Mouse (Mus musculus) right cerebral cortex, postnatal 25 days (tissue): ENCODE results near the gene Ankrd6.

Experiments
- DNase-seq: peaks from one replicate; pipeline ENCODE4 v3.0.0; 2022

The Ankrd6 gene

DNA sequence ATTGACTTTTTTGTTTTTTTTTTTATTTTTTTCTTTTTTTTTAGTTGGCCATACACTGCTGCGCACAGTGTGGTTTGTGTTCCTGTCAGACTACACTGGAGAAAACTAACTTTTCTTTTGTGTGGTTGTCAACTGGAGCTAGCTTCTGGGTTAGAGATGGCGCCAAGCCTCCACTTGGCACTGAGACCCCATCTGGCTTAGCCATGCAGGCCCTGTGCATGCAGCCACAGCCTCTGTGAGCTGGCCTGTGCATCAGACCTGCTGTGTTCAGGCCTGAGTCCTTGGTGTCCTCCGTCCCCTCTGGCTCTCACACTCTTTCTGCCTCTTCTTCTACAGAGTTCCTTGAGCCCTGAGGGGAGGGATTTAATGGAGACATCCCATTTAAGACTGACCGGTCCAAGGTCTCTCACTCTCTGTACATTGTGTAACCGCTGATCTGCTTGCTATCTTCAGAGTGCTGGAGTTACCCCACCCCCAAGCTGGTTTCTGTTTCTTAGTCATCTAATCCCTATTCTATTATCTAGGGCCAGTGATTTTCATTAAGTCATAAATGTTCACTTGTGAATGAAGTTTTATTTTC is 96.9 kb downstream of the Ankrd6 start:
- DNase-seq: no peak

DNA sequence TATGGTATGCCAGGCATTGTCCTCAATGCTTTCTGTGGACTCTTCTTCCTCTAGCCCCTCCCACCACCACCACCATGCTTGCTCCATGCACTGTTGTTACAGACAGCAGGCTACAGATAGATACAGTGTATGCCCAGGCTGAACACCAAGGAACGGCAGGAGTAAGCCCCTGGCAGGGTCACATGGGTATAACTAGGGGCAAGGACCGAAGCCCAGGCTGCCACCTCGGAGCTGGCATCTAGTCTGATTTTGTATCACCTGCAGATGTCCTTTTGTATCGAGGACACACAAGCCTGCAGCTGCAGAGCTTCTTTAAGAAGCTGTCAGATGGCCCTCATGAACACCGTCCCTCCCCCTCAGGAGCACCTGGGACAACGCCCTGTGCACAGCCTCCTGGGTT is 97.8 kb downstream of the Ankrd6 start:
- no peak for DNase-seq

DNA sequence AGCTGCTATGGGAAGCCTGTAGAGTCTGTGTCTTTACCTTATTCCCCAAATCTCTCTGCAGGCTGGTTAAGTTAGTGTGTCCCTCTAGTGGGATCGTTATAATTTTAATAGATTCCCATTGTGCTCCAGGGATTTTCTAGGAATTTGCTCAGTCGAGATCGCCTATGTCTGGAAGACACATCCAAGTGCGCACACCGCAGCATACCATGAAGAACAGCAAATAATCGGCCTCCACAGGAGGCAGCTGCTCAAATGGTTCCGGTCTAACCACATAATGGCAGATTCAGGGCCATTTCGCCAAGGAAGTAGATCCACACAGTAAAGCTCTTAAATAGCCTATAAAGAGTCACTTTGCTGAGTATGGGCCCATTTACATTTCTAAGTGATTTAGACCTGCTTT is 98.3 kb downstream of the Ankrd6 start:
- DNase-seq: no peak

DNA sequence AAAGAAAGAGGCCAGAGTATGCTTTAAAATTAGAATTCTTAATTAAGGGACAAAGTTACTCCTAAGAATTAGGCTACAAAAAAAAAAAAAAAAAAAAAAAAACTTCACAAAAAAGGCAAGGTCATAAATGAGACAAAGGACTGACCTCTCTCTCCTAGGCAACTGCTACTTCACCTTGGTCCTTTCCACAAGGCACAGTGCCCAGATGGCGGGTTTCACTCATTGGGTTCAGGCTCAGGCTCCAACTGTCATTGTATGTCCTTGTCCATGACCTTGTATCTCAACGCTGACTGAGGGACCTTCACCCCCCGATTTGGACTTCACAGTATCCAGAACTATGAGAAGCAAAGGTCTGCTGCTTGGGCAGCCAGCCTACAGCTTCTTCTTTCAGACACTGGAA is 112.2 kb downstream of the Ankrd6 start:
- DNase-seq: no peak

DNA sequence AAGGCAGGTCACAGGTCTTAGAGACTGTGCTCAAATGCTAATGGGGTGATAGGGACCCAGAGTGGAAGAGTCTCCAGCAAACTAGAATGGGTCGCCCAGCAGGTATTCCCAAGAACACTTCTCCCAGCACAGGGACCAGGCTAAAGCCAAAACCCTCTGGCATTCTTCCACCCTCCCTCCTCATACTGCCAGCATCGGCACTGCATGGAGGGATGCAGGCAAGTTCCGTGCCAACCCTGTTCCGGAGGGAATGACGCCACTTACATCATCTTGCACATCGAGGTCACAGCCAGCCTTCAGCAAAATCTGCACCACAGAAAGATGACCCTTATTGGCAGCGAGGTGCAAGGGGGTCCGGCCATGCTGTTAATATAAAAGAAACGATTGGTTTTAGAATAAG is 114.6 kb downstream of the Ankrd6 start:
- DNase-seq: no peak

DNA sequence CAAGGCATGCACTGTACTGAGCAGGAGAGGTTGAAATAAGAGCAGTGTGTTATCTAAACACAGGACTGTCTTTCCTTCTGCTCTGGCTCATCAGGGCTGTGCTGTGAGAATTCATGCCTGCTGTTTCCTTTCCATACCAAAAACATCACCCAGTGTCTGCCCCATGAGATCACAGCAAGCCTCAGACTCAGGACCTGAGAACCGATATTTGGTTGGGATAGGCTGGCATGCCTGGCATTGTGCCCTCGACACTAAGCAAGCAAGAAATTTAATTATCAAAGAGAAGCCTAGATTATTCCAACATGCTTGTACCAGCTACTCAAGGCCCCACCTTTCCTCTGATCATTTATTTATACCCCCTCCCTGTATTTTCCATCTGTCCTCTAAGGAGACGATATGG is 116.1 kb downstream of the Ankrd6 start:
- DNase-seq: no peak

DNA sequence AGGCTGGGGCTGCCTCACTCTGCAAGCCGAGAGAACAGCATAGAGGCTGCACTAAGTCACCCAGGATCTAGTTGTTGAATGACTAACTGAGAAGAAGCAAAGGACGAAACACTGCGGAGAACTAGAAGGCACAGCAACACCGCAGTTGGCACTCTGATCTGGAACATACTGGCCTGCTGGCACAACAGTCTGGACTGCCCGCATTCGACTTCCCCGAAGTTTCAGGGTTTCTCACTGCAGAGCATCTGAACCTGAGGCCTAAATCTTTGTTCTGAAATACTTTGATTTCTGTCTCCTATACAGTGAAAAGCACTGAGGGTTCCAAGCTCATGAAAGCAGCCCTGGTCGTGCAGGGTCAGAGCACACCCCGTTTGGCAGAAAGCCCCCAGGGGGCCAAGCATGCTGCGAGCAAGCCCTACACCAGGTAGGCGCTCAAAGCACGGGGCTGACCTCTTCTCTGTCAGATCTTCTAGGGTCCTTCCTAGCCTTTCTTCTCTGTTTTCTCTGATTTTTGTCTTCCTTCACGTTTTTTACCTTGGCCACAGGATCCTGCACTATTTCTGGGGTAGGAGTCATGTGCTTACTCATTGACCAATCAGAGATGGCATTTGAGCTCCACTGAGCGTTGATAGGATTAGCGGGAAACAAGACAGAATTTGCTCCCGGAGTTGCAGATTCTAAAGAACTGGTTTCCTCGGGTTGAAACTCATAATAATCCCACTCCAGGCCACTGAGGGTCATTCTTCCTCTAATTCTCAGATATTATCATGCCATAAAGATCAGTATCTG is 117.0 kb downstream of the Ankrd6 start:
- DNase-seq: no peak

DNA sequence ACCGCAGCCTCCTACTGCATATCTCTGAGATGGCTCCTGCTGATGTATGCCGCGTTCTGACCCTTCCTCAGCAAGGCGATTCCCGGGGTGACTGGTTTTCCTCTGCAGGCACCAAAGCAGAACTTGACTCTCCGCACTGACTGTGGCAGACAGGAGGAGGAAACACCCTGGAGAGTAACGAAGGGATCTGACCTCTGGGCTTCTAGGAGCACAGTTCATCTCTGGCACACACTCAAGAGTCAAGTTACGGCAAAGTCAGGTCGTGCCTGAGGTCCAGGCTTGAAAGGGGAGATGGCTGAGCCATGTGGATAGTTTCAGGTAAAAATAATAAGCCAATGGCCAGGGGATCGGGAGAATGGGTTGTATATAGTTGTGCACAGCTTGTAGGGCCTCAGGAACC is 121.3 kb downstream of the Ankrd6 start:
- DNase-seq: no peak

DNA sequence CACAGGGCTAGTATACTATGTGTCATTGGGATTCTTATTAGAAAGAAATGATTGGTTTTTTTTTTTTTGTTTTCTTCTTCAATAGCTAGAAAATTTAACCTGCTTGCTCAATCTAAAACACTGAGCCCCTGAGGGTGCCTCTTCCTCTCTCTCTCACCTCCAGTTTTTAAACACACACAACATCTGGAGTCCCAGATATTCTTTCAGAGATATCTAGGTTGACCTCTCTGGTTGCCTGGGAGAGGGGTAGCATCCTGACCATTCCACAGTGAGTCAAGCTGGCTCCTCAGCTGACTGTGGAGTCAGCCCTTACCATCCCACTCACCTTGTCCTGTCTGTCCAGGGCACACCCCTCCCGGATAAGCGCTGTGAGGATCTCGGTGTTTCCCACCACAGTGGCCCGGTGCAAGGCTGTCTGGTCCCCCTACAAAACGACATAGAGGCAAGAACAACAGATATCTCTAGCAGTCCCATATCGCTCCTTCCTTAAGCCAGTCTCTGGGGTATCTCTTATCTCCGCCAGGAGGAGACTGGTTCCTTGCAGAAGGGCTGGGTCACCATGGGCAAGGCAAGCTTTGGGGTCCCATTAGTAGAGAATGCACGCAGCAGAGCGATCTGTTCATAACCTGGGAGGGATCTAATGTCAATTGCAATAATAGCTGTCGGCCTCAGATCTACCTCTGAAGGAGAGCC is 122.1 kb downstream of the Ankrd6 start:
- no peak for DNase-seq

DNA sequence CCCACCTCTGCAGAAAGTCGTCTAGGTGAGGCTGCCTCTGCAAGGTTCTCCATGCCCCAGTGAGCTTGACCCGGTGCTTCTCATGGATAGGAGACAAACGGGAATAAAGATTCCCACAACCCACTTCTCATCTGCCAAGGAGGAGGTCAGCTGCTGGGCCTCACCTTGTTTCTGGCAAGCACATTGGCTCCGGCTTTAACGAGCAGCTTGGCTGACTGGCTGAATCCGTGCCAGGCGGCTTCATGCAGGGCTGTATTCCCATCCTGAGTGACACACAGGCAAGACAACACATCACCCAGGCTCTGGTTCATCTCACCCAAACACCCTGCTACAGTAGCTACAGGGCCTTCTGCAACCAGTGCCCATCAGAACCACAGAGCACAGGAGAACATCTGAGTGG is 123.7 kb downstream of the Ankrd6 start:
- DNase-seq: no peak

DNA sequence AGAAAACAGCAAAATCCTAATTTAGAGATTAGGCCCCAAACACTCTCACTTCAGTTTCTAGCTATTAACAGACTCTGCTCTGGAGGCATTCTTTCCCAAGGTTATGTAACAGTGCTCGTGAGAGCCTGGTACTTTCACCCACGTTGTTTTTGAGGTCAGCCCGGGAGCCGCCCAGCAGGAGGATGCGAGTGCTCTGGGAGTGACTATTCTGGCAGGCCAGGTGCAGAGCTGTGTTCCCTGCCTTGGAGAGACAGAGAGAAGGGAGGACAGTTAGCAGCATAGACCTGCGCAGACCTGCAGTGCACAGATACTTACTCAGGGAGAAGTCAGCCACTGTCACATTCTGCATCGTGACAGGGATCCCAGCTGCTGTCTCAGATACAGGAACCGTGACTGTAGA is 126.4 kb downstream of the Ankrd6 start:
- no peak for DNase-seq

DNA sequence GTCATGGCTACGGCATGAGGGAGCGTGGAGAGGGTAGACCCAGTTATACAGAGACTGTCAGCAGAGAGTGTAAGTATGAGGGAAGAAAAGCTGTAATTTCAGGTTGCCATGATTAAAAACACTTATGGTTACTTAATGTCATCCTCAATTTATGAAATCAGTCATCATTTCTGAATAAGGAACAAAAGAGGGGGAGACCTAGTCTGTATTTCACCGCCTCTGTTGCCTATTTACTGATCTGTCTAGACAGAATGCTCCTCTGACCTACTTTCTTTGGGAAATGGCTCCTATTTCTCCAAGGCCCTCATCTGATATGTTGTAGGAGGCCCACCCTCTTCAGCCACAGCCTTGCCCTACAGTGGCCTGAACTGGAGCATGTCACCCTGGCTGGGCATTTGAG is 130.0 kb downstream of the Ankrd6 start:
- no peak for DNase-seq

DNA sequence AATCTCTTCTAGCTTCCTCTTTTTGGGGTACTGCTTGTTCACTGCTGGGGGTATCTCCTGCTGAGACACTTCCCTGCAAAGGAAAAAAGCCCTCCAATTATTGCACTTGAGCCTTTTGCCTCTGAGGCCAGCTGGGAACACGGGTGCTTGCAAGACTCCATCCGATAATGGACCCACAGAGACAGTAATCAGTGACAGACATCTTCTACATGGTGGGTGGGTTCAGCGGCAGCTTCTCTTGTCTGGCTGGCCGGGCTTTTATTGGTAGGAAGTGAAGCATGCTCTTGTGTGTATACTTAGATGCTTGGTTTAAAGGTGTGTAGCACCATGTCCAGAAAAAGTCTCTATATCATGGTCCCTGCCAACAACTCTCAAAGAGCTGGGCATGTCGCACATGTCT is 133.2 kb downstream of the Ankrd6 start:
- no peak for DNase-seq

DNA sequence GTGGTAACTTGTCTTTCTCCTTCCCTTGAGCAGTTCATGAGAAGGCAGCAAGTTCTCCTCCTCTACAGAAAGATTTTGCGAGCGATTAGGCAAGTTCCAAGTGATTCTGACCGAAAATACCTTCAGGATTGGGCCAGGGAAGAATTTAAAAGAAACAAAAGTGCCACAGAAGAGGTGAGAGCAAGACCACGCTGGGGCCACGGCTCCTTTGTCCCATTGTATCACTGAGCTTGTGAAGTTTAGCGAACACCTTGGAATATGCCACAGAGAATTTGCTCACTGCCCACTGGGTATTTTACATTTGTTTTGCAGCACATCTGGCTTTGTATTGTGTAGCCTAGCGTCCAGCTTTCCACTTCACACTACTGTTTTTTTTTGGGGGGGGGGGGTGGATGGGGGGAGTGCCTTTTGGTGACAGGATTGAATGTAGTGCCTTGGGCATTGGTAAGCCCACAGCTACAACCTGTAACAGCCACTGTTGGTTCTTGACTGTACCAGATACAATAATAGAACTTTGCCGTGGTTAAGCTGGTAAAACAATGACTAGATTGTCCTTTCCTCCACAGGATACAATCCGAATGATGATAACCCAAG is 150.0 kb downstream of the Ankrd6 start:
- no peak for DNase-seq

DNA sequence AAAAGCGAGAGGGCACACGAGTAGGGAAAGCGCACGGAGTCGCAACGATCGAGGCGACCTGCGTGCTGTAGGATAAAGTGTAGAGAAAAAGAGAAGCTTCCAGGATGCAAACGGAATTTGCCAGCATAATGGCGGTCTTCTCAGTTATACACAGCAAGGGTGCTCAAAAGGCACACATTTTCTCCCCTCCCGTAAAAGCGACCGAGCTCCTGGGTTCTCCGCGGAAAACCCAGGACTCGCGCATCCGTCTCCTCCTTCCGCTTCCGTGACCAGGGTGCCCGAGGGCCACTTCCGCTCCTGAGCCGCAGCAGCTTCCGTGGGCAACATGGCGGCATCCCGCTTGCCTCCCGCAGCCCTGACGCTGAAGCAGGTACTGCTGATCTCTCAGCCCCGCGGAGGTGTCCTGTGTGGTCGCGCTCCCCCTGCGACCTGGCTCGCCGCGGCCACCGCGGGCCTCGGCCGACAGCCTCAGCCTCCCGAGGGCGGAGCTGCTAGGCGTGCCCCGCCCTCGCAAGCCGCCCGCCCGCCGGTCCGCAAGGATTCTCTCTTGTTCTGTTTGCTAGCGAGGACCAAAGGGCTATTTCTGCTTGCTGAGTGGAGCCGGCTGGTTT is 150.6 kb downstream of the Ankrd6 start, which contains the start of gene Lyrm2:
Lyrm2 (plus strand) TSS at position 288 of the 611 bp plus-strand sequence.
- DNase-seq: peak; percentile 88

DNA sequence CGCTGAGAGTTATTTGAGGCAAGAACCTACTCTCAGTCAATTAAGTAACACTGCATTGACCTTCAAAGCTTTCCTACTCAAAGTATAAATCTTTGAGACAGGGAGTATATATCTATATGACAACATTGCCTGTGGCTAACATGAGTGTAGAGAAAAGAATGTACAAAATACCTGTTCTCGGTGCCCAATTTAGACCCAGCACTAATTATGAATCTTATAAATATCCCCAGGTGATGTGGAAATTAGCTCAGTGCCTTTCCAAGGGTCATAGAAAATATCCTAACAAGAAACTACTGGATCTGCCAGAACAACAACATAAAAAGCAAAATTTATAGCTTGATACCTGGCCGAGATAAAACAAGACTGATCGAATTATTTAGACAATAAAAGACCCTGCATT is 151.7 kb downstream of the Ankrd6 start:
- no peak for DNase-seq

DNA sequence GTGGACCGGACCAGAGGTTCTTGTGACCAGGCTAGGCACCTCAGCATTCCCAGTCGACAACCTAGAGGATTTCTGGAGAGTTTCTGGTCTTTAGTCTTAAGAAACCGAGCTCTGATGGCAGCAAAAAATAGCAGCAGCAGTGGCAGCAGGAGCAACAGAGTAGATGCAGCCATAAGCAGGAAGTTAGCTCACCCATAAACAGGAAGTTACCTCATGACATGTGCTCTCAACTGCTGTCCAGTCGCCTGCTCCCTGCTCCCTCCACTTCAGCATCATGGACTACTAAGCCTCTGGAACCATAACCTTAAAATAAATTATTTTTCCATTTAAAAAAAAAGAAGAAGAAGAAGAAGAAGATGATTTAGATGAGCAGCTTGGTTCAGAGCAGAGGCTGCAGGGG is 161.6 kb downstream of the Ankrd6 start:
- DNase-seq: no peak

DNA sequence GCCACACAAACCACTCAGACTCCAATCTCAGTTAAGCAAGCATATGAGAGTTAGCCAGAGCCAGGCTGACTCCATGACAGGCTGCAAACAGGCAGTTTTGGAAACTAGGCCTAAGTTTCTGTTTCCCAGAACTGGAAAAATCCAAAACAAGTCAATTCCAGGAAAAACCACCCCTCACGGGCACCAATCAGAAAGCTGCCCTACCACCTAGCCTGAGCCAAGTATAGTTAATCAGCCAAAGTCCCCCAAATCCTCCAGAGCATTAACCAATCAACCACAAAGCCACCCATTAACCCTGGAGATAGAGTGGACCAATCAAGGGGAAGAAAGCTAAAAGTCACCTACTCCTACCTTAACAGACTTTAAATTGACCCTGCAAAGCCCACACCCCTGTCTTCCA is 163.5 kb downstream of the Ankrd6 start:
- DNase-seq: no peak

DNA sequence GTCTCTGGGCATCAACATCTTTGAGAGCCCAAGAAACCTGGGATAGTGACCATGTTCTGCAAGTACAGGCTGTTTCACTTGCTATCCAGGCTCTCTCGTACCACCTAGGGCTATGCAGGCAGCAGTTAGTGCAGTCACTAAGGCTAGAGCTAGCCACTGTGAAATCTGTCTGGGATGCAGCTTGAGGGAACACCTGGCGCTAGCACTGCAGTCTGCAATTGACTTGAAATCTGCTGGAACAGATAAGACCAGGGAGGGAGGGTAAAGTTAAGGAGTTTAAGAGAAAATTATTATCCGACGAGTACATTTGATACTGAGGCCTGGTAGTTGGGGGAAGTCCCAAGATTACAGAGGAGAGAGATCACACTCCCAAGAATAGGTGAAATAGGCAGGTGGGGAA is 170.6 kb downstream of the Ankrd6 start:
- no peak for DNase-seq

DNA sequence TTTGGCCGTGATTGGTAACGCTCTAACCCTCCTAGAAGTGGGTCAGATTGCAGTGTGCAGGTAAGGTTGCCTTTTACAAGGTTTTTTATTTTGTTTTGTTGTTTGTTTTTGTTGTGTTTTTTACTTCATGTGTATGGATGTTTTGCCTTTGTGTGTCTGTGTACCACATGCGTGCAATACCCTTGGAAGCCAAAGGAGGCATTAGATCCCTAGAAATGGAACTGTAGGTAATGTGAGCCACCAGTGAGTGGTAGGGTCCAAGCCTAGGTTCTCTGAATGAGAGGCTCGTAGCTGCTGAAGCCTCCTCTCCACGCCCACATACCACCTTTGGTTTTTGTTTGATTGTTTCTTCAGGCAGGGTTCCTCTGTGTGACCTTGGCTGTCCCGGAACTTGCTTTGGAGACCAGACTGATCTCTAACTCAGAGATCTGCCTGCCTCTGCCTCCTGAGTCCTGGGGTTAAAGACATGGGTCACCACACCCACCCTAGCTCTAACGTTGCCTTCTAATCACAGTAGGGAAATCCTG is 180.3 kb downstream of the Ankrd6 start:
- no peak for DNase-seq

DNA sequence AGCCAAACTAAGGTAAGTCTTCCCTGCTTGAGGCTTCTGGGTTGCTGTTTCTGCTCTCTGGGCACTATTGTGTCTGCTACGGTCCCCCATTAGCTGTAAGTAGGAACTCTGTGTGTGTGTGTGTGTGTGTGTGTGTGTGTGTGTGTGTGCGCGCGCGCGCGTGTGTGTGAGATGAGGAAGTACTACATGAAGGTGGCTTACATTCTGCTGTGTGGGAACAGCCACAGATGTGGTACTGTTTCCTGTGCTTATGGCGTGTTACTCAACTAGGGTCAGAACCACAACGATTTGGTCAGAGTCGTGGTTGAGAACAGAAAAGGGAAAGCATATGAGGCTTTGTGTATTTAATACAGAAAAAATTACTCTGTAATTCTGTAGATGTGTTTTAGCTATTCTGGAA is 182.6 kb downstream of the Ankrd6 start:
- DNase-seq: no peak

DNA sequence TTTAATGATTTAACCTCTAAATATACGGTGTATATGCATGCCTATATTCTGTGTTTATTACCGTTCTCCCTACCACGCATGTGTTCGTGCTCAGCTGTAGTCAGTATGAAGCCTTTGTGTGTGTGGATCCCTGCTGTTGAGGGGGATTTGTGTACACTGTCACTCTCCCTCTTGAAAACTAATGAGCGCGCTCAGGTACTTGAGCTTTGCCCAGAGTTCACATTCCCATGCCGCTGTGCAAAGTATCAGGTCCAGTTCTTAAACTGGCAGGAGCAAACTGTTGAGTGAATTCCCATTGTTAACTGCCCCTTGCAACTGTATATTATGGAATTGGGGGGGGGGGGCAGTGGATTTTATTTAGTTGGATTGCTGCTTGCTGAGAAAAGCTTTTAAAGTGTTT is 183.2 kb downstream of the Ankrd6 start:
- no peak for DNase-seq

DNA sequence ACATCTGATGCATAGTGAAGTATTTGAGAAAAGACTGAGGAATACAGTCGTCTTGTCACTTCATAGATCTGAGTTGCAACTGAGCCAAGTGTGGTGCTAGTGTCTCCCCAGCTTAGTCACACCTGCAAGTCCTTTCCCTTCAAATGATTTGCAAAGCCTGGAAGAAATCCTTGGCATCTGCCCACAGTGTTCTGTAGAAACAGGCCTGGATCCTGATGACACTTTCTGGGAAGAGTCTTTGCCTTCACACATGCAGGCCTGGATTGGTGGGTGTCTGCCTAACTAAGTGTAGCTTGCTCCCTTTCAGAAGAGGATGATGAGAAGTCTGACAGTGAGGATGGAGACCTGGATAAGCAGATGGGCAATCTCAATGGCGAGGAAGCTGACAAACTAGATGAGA is 193.2 kb downstream of the Ankrd6 start:
- peak; percentile 25 for DNase-seq
